Mouse (Mus musculus) ES-E14 (cell line): Measurements from ENCODE around the gene Ttc22.

Source experiments
- CHD2 ChIP-seq: IDR thresholded peaks from 2 replicates; pipeline ENCODE4 v1.6.1; 2014; ENCODE audit warnings: mild to moderate bottlenecking, low read depth, low read length, inconsistent platforms
- HCFC1 ChIP-seq: IDR thresholded peaks from 2 replicates; pipeline ENCODE4 v1.6.1; 2012; ENCODE audit warnings: low read length, inconsistent platforms, borderline replicate concordance; ENCODE audit not compliant: insufficient read depth
- MAFK ChIP-seq: IDR thresholded peaks from 2 replicates; pipeline ENCODE4 v1.6.1; 2014; ENCODE audit warnings: mild to moderate bottlenecking, low read depth, low read length, inconsistent platforms; ENCODE audit not compliant: insufficient read depth
- ZC3H11A ChIP-seq: IDR thresholded peaks from 2 replicates; pipeline ENCODE4 v1.6.1; 2012; ENCODE audit warnings: low read depth, mild to moderate bottlenecking, inconsistent platforms, low read length, borderline replicate concordance
- ZNF384 ChIP-seq: IDR thresholded peaks from 2 replicates; pipeline ENCODE4 v1.6.1; 2012; ENCODE audit warnings: low read depth, low read length, inconsistent platforms

DNA sequence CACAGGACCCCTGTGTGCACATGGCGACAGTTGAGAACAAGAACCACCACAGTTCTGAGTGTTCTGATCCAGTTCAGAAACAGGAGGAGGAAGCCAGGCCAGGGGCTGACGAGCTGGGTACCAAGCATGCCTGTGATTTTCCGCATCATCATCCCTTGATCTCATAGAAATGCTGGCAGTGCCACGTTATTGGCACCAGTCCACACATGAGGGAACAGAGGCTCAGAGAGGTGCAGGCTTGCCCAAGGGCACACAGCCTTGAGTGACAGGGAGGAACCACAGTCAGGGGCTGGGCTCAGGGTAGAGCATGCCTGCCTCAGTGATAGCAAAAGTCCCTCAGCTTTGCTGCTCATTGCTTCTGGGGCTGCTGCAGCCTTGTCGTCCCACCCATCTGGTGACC is 5.6 kb downstream of the Ttc22 start:
- TF ChIP-seq ZC3H11A: no peak
- TF ChIP-seq MAFK: no peak
- TF ChIP-seq ZNF384: no peak
- no peak for TF ChIP-seq CHD2
- TF ChIP-seq HCFC1: no peak
